Mouse (Mus musculus): ENCODE results near the gene Stxbp4.

DNA sequence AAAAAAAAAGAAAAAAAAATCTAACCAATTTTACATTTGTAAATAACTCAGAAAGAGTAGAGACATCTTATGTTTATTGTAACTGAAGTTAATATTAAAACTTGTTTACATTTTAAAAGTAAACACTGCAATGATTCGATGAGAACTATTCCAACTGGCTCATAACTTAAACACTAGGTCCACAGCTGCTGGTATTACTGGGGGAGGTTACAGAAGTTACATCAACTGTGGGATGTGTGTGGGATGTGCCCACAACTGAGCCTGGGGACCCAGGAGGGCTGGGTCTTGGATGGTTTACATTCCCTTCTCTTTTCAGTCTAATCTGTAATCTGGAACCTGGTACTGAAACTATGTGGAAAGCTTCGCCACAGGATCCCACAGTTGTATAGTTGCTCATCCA, 34.8 kb downstream of the Stxbp4 start:
- TF ChIP-seq CTCF (conservative IDR thresholded peaks at IDR 0.05; ENCODE audit: insufficient read depth, insufficient read length, low read depth, low read length) (no peak), POLR2A (IDR thresholded peaks at IDR 0.05; ENCODE audit: low read depth, low read length) (no peak)

All from kidney, adult 2 months (tissue).